Mouse (Mus musculus) adrenal gland, postnatal 25 days (tissue): Measurements from ENCODE around the gene Sh3tc1. TPM values are rescaled to one million over a fixed set of nuclear protein-coding genes. Genes with fewer than 3 reads are reported as not detected.
A peak's percentile ranks its signal among the peaks of the same experiment; 100 is the strongest.

Experiments
- DNase-seq: peaks from one replicate; pipeline ENCODE4 v3.0.0; 2021; ENCODE audit warnings: mixed read lengths
- total RNA-seq: library from RNA; stranded (reverse); gene quantifications from 2 replicates; pipeline ENCODE4 v1.2.3, GENCODE M21; 2021

The Sh3tc1 gene
- total RNA-seq, 1 experiment from 2014 or later, result 13.9 TPM

DNA sequence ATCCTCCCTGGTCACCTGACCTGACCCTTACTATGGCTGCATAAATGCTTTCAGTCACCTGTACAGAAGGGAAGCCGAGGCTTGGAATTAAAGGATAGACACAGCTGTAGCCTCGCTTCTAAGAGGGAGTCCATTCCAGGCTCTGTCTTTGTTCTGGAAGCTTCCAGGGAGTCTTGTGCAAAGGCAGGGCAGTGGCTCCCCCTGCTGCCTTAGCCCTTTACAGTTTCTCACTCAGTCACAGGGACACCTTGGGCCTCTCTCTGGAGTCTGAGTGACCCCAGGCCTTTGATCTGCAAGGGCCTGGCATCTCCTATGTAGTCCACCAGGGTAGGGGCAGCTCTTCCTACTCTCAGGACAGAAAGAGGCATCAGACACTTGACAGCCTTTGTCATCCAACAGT is 58.8 kb downstream of the Sh3tc1 start:
- DNase-seq, result no peak

DNA sequence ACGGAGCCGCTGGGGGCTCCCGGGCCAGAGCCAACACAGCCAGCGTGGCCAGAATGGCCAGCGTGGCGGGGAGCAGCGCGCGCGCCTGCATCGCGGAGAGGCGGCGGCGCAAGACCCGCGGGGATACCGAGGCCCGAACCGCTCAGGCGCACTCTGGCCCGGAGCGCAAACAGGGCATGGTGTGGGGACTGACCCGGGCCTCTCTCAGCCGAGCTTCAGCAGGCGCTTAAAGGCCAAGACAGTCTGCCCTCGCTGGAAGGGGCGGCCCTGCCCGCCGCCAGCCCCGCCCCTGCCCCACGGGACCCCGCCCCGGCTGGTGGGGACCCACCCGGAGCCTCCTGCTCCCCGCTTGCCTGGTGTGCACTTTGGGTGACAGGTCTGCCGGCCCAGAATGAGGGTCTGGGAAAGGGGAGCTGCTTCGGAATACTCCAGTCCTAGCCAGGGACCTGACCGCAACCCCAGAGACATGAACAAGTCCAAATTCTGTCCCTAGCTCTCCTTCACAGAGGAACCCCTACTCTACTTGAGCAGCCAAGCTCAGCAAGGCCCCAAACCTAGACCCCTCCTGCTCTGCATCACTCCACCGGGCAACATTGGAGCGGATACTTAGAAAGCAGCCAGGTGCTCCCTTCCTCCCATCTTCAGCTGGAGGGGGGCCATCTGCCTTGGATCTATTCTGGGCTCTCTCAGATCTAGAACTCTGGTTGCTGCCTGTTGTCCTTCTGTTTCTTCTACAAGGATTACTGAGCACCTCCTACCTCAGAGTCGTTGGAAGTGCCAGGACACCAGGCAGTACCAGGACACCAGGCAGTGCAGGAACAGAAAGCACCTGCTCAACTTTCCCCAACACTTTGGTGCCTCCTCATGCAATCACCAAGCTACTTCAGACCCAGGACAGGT is 60.3 kb downstream of the Sh3tc1 start, which contains the start of gene Htra3:
TSS of gene Htra3 (minus strand) at position 527 of the 900 bp plus-strand sequence.
- peak; percentile 67 for DNase-seq

GRCm38 (mm10) chr5:35676964-35677363 is 62.8 kb downstream of the Sh3tc1 start:
- DNase-seq, result no peak

DNA sequence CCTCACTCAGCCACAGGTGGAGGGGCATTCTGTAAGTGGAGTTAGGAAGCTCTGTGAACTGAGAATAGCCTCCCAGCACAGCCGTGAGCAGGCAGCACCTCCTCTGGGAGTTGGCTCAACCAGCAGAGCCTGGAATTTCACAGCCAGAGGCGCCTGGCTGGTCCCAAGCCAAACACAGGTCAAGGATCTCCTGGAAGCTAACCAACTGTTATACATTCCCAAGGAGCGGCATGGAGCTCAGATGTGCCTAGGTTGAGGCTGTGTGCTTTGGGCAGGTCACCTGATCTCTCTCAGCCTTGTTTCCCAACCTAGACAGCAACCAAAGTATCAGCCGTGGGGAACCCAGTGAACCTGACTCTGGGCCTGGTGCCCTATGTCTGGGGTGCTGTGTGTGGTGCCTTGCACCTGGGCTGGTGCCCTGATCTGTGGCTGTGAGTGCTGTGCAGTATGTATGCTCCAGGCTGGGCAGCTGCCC is 65.7 kb downstream of the Sh3tc1 start:
- peak; percentile 73 for DNase-seq

GRCm38 (mm10) chr5:35673086-35673485 is 66.7 kb downstream of the Sh3tc1 start:
- peak; percentile 88 for DNase-seq

DNA sequence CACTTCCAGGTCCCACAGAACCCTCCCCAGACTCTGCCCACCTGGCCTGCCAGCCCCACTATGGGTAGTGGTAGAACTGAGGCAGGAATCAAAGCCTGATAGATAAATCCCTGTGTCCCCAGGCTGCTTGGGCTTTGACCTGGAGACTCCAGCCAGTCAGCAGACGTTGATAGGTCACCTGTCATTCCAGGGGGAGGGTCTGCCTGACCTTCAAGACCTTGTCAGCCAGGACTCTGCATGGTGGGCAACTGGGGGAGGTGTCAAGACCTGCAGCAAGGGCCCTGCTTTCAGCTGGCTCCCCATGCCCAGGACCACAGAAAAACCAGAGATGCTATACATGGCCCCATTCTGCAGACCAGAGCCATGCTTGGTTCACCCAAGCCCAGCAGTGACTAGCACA is 67.2 kb downstream of the Sh3tc1 start:
- no peak for DNase-seq

GRCm38 (mm10) chr5:35671474-35671891 is 68.3 kb downstream of the Sh3tc1 start:
- DNase-seq, result peak; percentile 62

- no peak for DNase-seq
Observed at GRCm38 (mm10) chr5:35670412-35670801, 69.4 kb downstream of the Sh3tc1 start.

GRCm38 (mm10) chr5:35669747-35670411 is 69.9 kb downstream of the Sh3tc1 start:
- no peak for DNase-seq

- no peak for DNase-seq
Observed at GRCm38 (mm10) chr5:35666152-35666551, 73.6 kb downstream of the Sh3tc1 start.

- DNase-seq, result no peak
Observed at GRCm38 (mm10) chr5:35662021-35662545, 77.7 kb downstream of the Sh3tc1 start.

- DNase-seq, result no peak
Observed at GRCm38 (mm10) chr5:35661210-35661609, 78.6 kb downstream of the Sh3tc1 start.

- no peak for DNase-seq
Observed at GRCm38 (mm10) chr5:35659503-35659902, 80.3 kb downstream of the Sh3tc1 start.

DNA sequence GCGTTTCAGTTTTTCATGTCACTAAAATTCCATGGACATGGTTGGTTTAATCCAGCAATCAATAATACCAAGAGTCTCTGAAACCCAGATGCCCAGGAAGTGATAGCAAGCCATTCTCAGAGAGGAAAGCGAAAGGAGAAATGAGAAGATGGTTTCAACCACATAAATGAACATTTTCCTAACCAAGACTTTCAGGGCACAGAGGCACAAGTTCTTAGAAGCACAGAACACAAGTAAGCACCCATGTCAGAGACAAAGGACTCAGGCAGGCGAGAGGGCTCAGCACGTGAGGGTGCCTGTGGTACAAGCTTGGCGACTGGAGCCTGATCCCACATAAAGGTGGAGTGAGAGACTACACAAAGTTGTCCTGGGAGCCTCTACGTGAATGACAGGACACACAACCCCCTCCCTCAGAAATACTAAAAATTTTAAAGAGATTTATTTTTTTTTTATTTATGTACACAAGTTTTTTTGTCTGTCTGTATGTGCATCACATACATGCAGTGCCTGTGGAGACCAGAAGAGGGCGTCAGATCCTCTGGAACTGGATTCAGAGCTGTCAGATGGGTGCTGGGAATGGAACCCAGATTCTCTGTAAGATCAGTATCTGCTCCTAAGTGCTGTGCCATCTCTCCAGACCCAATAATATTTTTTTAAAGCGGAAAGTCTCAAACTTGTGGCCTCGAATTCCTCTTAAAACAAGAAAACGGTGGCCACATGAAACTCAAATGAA is 83.9 kb downstream of the Sh3tc1 start:
- no peak for DNase-seq

DNA sequence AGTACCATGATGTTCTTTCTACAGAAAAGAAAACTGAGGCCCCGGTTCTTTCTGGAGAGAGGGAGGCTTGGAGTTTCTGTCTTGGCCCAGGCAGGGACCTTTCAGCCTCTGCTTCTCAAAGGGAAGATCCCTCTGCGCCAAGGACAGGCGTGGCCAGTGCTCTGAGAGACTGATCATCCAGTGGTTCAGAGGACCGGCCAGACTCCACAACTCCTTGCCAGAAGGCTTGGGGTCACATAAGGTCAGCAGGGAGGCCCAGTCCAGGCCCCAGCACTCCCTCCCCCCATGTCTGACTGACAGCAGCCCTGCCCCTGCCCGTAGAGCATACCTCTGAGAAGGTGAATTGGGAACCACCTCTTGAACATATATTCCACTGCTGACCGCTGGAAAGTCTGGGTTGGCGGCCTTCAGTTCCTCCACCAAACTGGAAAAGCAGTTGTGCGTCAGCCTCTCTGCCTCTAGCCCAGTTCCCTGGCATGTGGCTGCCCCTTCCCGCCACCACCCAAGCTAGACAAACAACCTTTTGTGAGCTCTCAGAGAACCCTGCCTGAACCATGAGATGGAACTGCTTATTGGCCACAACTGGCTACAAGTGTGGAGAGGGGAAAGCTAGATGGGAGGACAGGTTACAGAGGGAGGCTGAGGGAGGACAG is 85.9 kb downstream of the Sh3tc1 start:
- peak; percentile 38 for DNase-seq

GRCm38 (mm10) chr5:35652872-35653271 is 86.9 kb downstream of the Sh3tc1 start:
- no peak for DNase-seq

DNA sequence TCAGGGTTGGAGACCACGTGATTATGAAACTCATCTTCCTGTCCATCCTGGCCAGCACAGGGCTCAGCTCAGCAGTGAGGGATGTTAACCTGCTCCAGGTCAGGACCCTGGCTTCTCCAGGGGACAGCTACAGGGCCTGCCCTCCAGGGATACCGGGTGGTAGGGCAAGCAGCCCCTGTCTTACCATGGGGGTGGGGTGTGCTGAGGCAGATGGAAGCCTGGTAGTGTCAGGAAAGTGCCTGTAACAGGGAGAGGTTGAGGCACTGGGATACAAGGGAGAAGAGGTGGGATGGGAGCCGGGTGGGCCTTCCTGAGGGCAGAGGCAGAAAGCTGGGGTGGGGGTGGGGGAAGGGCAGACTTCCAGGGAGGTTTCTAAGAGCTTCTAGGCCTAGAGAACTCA is 87.5 kb downstream of the Sh3tc1 start:
- no peak for DNase-seq

DNA sequence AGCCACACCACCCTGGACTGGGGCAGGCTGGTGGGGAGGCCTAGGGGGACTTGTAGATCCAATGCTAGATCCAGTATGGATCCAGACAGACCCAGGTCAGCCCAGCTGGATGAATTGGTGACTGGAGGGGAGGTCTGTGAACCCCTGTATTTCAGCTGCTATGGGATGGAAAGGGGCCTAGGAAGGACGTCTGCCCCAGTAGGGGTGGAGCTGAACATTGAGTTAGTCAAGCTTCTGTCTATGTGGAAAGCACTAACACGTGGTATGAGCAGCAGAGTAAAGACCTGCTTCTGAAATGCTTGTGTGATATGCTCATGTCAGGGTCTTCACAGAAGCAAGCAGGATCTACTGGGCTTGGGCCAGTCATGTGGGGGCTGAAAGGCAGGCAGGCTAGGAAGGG is 91.6 kb downstream of the Sh3tc1 start:
- no peak for DNase-seq

GRCm38 (mm10) chr5:35647562-35647961 is 92.2 kb downstream of the Sh3tc1 start:
- DNase-seq, result no peak
